Mouse (Mus musculus): ENCODE results near the gene Cox19.

- no peak for TF ChIP-seq CTCF (IDR thresholded peaks at IDR 0.05; ENCODE audit: borderline replicate concordance, insufficient read depth, low read depth, low read length)
- TF ChIP-seq POLR2A (IDR thresholded peaks at IDR 0.05; ENCODE audit: borderline replicate concordance, insufficient read depth, low read length) = no peak
Measured at GRCm38 (mm10) chr5:139332590-139333272, 18.5 kb downstream of the Cox19 start.
